Comparison of ENCODE assay signal across 9 mouse cellular contexts in genomic region chr6:126034728-126035127, GRCm38 (mm10).
DNase-seq lines count a peak whose midpoint lies in the region; ATAC-seq and TF ChIP-seq lines count a peak whose summit lies in the region.
"Had no signal": no experiment of that assay in that cellular context is flagged by ENCODE, and none has a peak within 500 bp of the region (broad histone marks: within the 10 kb centered on the region; RNA-seq: fewer than 3 reads in every experiment).

No protein-coding gene starts in this region.

- WGBS in lung, adult 2 months, result 65% methylated on average over 7 of the region's 7 CpGs
- 66% methylated on average over 7 of the region's 7 CpGs for WGBS in heart, embryonic 10.5 days
- WGBS in kidney, embryonic 14.5 days, result 66% methylated on average over 7 of the region's 7 CpGs
- WGBS in neural tube, embryonic 14.5 days, result 67% methylated on average over 7 of the region's 7 CpGs

- H3K27me3 ChIP-seq in heart, embryonic 10.5 days (ENCODE audit: insufficient read depth, poor library complexity, severe bottlenecking), result no peaks in the 10 kb centered on the region
- no peaks in the 10 kb centered on the region for H3K27me3 ChIP-seq in kidney, embryonic 14.5 days (ENCODE audit: control insufficient read depth, insufficient read depth, low read length)
- H3K27me3 ChIP-seq in neural tube, embryonic 14.5 days (ENCODE audit: control insufficient read depth, insufficient read depth, low read length), result no peaks in the 10 kb centered on the region

- 0 out of 2 replicates have a peak, but pooled peaks have one; percentile 35 for ATAC-seq in kidney, embryonic 14.5 days (ENCODE audit: low FRiP score, low TSS enrichment)
- peak; percentile 79 for ATAC-seq in neural tube, embryonic 14.5 days (ENCODE audit: low read depth)

- H3K4me3 ChIP-seq in lung, adult 2 months (replicated peaks; ENCODE audit: extremely low read depth, low read depth, low read length), result no peak overlapping the region
- H3K4me3 ChIP-seq in heart, embryonic 10.5 days, result no peak overlapping the region
- no peak overlapping the region for H3K4me3 ChIP-seq in kidney, embryonic 14.5 days (ENCODE audit: low read length)
- no peak overlapping the region for H3K4me3 ChIP-seq in neural tube, embryonic 14.5 days (ENCODE audit: low read depth, low read length)
- H3K4me3 ChIP-seq: erythroblast, embryonic 14.5 days had no signal

- no peak for TF ChIP-seq POLR2A in lung, adult 2 months (IDR thresholded peaks at IDR 0.05; ENCODE audit: borderline replicate concordance, extremely low read depth, low read depth, low read length)

- no peak for TF ChIP-seq CTCF in lung, adult 2 months (IDR thresholded peaks at IDR 0.05; ENCODE audit: insufficient read depth, low read length)

- peak; percentile 34 to 46 for DNase-seq in lung, adult 18-20 months
- no peak for DNase-seq in lung, adult 2 months
- DNase-seq in heart, embryonic 10.5 days (ENCODE audit: low spot score), result no peak
- DNase-seq in thymus, postnatal 4 days, result no peak
- no peak for DNase-seq in adrenal gland, postnatal 25 days
- no peak for DNase-seq in adrenal gland, postnatal 14 days

- peak overlapping the region; percentile 36; the same call in 1 of the 2 replicates for H3K27ac ChIP-seq in heart, embryonic 10.5 days
- H3K27ac ChIP-seq in kidney, embryonic 14.5 days (ENCODE audit: low read depth, low read length), result peak overlapping the region; percentile 30; the same call in 1 of the 2 replicates
- H3K27ac ChIP-seq in neural tube, embryonic 14.5 days (ENCODE audit: low read depth, low read length), result peak overlapping the region; percentile 2; the same call in 1 of the 2 replicates

- H3K9me3 ChIP-seq in heart, embryonic 10.5 days, result no peaks in the 10 kb centered on the region
- no peaks in the 10 kb centered on the region for H3K9me3 ChIP-seq in kidney, embryonic 14.5 days (ENCODE audit: control insufficient read depth, low read length)
- no peaks in the 10 kb centered on the region for H3K9me3 ChIP-seq in neural tube, embryonic 14.5 days (ENCODE audit: control insufficient read depth, low read length)

- no peaks in the 10 kb centered on the region; the same call in 1 of the 2 replicates for H3K4me1 ChIP-seq in lung, adult 2 months (ENCODE audit: control insufficient read depth, insufficient read depth, low read length)
- H3K4me1 ChIP-seq in heart, embryonic 10.5 days, result peaks cover 21% of the 10 kb centered on the region
- peaks cover 6% of the 10 kb centered on the region; the same call in 1 of the 2 replicates for H3K4me1 ChIP-seq in kidney, embryonic 14.5 days (ENCODE audit: control insufficient read depth, insufficient read depth, low read length)
- H3K4me1 ChIP-seq in neural tube, embryonic 14.5 days (ENCODE audit: control insufficient read depth, insufficient read depth, low read length), result no peaks in the 10 kb centered on the region

- H3K36me3 ChIP-seq in heart, embryonic 10.5 days, result no peaks in the 10 kb centered on the region
- no peaks in the 10 kb centered on the region for H3K36me3 ChIP-seq in kidney, embryonic 14.5 days (ENCODE audit: control insufficient read depth, insufficient read depth, low read length)
- no peaks in the 10 kb centered on the region for H3K36me3 ChIP-seq in neural tube, embryonic 14.5 days (ENCODE audit: control insufficient read depth, insufficient read depth, low read length)

- no peak overlapping the region for H3K4me2 ChIP-seq in kidney, embryonic 14.5 days (replicated peaks; ENCODE audit: low read depth, low read length)
- H3K4me2 ChIP-seq in neural tube, embryonic 14.5 days (ENCODE audit: low read depth, low read length), result no peak overlapping the region

- no peak overlapping the region for H3K9ac ChIP-seq in kidney, embryonic 14.5 days (ENCODE audit: low read depth, low read length)
- H3K9ac ChIP-seq in neural tube, embryonic 14.5 days (replicated peaks; ENCODE audit: low read depth, low read length), result no peak overlapping the region

Comparison
In these comparisons a context has a peak if more than half of its experiments do, and no peak if none do; other contexts are left out.
1. DNase-seq: peak in lung, adult 18-20 months (2 of 2); none in lung, adult 2 months (single experiment), heart, embryonic 10.5 days (single experiment), thymus, postnatal 4 days (single experiment), adrenal gland, postnatal 25 days (single experiment) and adrenal gland, postnatal 14 days (single experiment).
2. Peak in every context shown above with its lines, with median percentiles within 50 percentile points of each other: H3K27ac ChIP-seq.